Mouse (Mus musculus) gastrocnemius, postnatal 14 days (tissue): Measurements from ENCODE around the gene Enpep. TPM values are rescaled to one million over a fixed set of nuclear protein-coding genes. Genes with fewer than 3 reads are reported as not detected.

ENCODE experiments used
- DNase-seq: peaks from one replicate; pipeline ENCODE4 v3.0.0; 2021; ENCODE audit warnings: mixed read lengths
- intact Hi-C: fragments of 180-260 bp; cut with DNase I; formaldehyde crosslinking; loops from one replicate; pipeline ENCODE4 v1.15.1; 2025; ENCODE audit warnings: low total_unique reads
- total RNA-seq, 2 experiments: library from RNA; stranded (reverse); gene quantifications; 2 replicates each; pipeline ENCODE4 v1.2.3; 2021

Enpep gene
- total RNA-seq, 2 experiments from 2014 or later: 3.5 to 3.6 TPM

- intact Hi-C loops: no loop called here
- DNase-seq: no peak
These were observed 112.3 kb downstream of the Enpep start for GRCm38 (mm10) chr3:129220086-129220670.

Other genes with a start within 250 kb of the Enpep start
- gene Pitx2, start 132.8 kb downstream of the Enpep start, total RNA-seq: 1 to 10 TPM; 9.0 to 9.2 TPM
- 1 to 10 TPM; 1.4 to 4.5 TPM for gene Elovl6, start 199.6 kb upstream of the Enpep start, total RNA-seq